Mouse (Mus musculus) liver, adult 2 months (tissue): Measurements from ENCODE around the gene Acoxl.

Source experiments
- CTCF ChIP-seq: fragments of 200-500 bp; IDR thresholded peaks from 2 replicates; pipeline ENCODE4 v1.5.1; 2011; ENCODE audit warnings: low read depth, low read length, control low read depth
- POLR2A ChIP-seq: fragments of 200-500 bp; IDR thresholded peaks from 2 replicates; pipeline ENCODE4 v1.6.1; 2011; ENCODE audit warnings: low read length, control low read depth; ENCODE audit not compliant: insufficient read depth; ENCODE audit errors: extremely low read depth

DNA sequence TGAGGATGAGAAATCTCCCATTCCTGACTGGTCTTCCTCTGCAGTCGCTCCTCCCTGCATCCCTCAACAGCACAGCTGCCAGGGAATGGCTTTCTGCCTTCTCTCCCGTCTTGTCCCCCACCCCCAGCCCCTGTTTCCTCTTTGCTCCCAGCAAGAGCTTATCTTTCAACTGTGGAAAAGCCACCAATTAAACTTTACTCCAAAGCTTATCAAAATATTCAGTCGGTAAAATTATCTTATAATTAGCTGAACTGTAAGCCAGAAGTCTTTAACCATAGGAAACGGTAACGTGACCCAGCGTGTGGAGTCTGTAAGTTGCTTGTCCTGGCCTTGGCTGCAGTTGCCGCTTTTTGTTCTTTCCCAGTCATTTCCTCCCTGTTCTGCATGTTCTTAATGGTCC lies 70.2 kb downstream of the Acoxl start:
- TF ChIP-seq CTCF (no peak), POLR2A (no peak)
